Mouse (Mus musculus) neural tube, embryonic 13.5 days (tissue): ENCODE data around the gene Ces1d. TPM values are rescaled to one million over a fixed set of nuclear protein-coding genes. Genes with fewer than 3 reads are reported as not detected.
"Not testable (repeated sequence)": the region's sequence is repeated elsewhere in the genome, so short reads cannot be mapped to it uniquely, and the experiment has no call there.

ENCODE experiments used
- ATAC-seq: fragments of 200-750 bp; cut with Nextera tagmentation; 2 replicates; pipeline ENCODE4 v1.8.0; 2017; ENCODE audit warnings: low read depth, mild to moderate bottlenecking, moderate TSS enrichment, moderate library complexity
- H3K27ac ChIP-seq: fragments of 300-500 bp; sonication (generic); replicated peaks from 2 replicates; pipeline ENCODE4 v1.5.1; 2015; ENCODE audit warnings: moderate library complexity, mild to moderate bottlenecking, inconsistent platforms
- H3K27me3 ChIP-seq: fragments of 300-500 bp; sonication (generic); 2 replicates; pipeline ENCODE4 v1.6.1; 2015; ENCODE audit warnings: mild to moderate bottlenecking, inconsistent platforms
- H3K36me3 ChIP-seq: fragments of 300-500 bp; sonication (generic); 2 replicates; pipeline ENCODE4 v1.6.1; 2015; ENCODE audit warnings: mild to moderate bottlenecking, inconsistent platforms
- H3K4me1 ChIP-seq: fragments of 300-500 bp; sonication (generic); replicated peaks from 2 replicates; pipeline ENCODE4 v1.6.1; 2015; ENCODE audit warnings: inconsistent platforms
- H3K4me2 ChIP-seq: fragments of 300-500 bp; sonication (generic); 2 replicates; pipeline ENCODE4 v1.6.1; 2015; ENCODE audit warnings: inconsistent platforms, mild to moderate bottlenecking, moderate library complexity
- H3K4me3 ChIP-seq: fragments of 300-500 bp; sonication (generic); 2 replicates; pipeline ENCODE4 v1.5.1; 2015; ENCODE audit warnings: mild to moderate bottlenecking, inconsistent platforms
- H3K9ac ChIP-seq: fragments of 300-500 bp; sonication (generic); 2 replicates; pipeline ENCODE4 v1.6.1; 2015; ENCODE audit warnings: moderate library complexity, mild to moderate bottlenecking, inconsistent platforms
- H3K9me3 ChIP-seq: fragments of 300-500 bp; sonication (generic); 2 replicates; pipeline ENCODE4 v1.6.1; 2016; ENCODE audit warnings: inconsistent platforms
- WGBS: fragments of 180-500 bp; shearing (Covaris S2); methylation state at CpG from one replicate; pipeline ENCODE4 v1.1.7; 2015; 5-methylcytosine and 5-hydroxymethylcytosine counted together
- polyA plus RNA-seq: library from polyadenylated mRNA; unstranded; fragments of >200 nt; fragmentation: Nextera tagmentation; extraction: Ambion mirVana; gene quantifications from 2 replicates; pipeline ENCODE4 v1.2.1, GENCODE M21; 2015

The Ces1d gene
- polyA plus RNA-seq, 1 experiment from 2014 or later, result 0.21 TPM

DNA sequence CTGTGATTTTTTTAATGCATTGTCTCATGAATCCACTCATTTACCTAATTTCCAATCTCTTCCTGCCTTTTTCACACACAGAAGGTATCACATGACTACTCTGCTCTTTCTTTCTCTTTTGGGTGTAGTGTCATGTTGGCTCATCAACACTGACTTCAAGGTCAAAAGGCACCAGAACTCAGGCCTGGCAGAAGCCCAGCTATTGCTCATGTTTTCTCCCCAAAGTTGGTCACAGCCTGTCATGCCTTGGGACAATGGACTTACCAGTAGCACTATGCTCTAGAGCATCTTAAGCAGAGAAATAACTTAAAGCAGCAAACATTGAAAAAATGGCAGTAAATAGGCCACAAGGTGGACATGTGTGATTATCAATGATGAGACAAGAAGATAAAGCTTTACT lies 13.5 kb upstream of the Ces1d start:
- H3K9me3 ChIP-seq, result no peaks in the 10 kb centered on the region
- no peaks in the 10 kb centered on the region for H3K27me3 ChIP-seq
- H3K36me3 ChIP-seq, result no peaks in the 10 kb centered on the region
- no peak overlapping the region for H3K9ac ChIP-seq
- no peaks in the 10 kb centered on the region for H3K4me1 ChIP-seq
- no peak for ATAC-seq
- H3K4me2 ChIP-seq, result no peak overlapping the region
- no peak overlapping the region for H3K4me3 ChIP-seq
- no peak overlapping the region for H3K27ac ChIP-seq

DNA sequence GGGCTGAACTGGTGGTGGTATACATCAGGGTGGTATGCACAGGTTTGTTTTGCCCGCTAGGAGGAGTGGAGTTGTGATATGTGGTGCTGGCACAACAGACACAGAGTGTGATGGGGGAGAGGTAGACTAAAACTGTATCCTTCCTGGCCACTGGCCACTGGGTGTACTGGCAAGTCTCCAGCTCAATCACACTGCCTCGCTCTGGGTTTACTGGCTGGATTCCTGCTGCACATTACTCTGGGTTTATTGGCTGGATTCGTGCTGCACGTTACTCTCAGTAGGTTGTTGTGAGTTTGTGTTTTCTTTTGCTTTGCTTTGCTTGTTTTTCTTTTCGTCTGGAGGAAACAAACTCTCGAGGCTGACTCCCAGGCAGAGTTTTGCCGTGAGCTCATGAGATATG lies 1.5 kb upstream of the Ces1d start:
- H3K27ac ChIP-seq, H3K4me2 ChIP-seq, H3K4me3 ChIP-seq, H3K36me3 ChIP-seq, ATAC-seq, H3K27me3 ChIP-seq, H3K9me3 ChIP-seq, H3K9ac ChIP-seq, H3K4me1 ChIP-seq: not testable (repeated sequence)
- 73% methylated on average over 7 of the region's 7 CpGs for WGBS

DNA sequence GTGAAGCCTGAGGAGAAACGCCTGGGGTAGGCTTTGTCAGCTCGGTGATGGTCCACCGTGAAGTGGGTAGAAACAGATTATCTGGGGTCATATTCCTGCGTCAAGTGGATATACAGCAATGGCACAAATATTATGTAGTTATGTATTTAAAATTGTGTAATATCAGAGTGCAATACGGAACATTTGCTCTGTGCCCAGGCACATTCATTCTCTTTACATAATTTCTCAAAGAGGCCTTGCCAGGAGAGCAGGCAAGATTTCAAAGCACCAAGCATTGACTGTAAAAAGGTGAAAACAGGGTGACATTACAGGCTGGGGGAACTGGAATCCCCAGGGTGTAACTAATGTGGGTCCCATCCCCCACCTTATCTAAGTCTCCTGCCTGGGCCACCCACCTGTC lies 1.2 kb downstream of the Ces1d start:
- no peaks in the 10 kb centered on the region for H3K4me1 ChIP-seq
- no peaks in the 10 kb centered on the region for H3K27me3 ChIP-seq
- no peaks in the 10 kb centered on the region for H3K9me3 ChIP-seq
- ATAC-seq, result no peak
- no peak overlapping the region for H3K4me3 ChIP-seq
- no peaks in the 10 kb centered on the region for H3K36me3 ChIP-seq
- no peak overlapping the region for H3K27ac ChIP-seq
- whole genome bisulfite sequencing, result 89% methylated on average over 5 of the region's 5 CpGs
- no peak overlapping the region for H3K4me2 ChIP-seq
- H3K9ac ChIP-seq, result no peak overlapping the region

DNA sequence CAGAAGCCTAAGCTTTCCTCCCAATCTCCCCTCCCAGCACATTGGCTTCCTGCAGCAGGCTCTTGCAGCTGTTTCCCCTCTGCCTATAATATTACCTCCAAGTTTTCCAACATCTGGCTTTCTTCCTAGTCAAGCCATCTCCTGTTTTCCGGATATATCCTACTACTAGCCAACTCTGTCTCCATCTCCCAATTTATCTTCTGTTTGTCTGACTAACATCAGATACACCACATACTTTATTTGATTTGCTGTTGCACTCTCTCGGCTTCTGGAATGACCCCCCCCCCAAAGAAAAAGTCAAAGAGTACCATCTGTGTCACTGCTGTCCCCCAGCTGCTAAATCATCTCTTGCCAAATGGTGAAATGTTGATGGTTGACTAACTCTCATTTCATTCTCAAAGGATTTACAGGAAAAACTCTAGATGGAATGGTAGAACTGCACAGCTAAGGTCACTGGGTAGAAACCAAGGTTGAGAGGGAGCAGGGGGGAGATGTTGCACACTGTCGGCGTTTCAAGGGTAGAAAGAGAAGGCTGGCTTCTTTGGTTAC lies 17.0 kb downstream of the Ces1d start:
- Histone ChIP-seq H3K27ac (no peak overlapping the region), H3K4me1 (no peaks in the 10 kb centered on the region), H3K9me3 (no peaks in the 10 kb centered on the region), H3K9ac (no peak overlapping the region), H3K27me3 (no peaks in the 10 kb centered on the region), H3K4me2 (no peak overlapping the region), H3K4me3 (no peak overlapping the region), H3K36me3 (no peaks in the 10 kb centered on the region)
- no peak for ATAC-seq
- 88% methylated on average over 4 of the region's 4 CpGs for WGBS

DNA sequence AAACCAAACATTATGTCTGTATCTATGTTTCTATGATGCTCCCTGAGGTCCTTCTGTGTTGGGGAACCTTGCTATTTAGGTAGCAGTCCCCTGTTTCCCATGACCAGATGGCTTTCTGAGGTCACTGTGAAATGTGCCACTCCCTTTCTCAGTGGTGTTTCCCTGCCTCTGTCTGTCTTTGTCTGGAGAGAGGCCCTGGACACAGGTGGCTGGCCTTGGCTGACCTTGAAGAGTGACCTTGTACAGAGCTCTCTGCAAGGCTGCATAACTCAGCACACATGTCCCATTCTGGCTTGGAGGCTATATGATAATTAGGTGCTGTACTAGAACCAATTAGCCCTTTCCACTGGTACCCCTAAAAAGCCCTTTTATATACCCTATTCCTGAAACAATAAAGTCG lies 21.0 kb downstream of the Ces1d start:
- H3K4me2 ChIP-seq, result no peak overlapping the region
- ATAC-seq, result no peak
- no peak overlapping the region for H3K27ac ChIP-seq
- no peaks in the 10 kb centered on the region for H3K27me3 ChIP-seq
- H3K4me3 ChIP-seq, result no peak overlapping the region
- no peaks in the 10 kb centered on the region for H3K36me3 ChIP-seq
- H3K9ac ChIP-seq, result no peak overlapping the region
- no peaks in the 10 kb centered on the region for H3K9me3 ChIP-seq
- WGBS, result 32% methylated on average over 1 of the region's 1 CpGs
- no peaks in the 10 kb centered on the region for H3K4me1 ChIP-seq

DNA sequence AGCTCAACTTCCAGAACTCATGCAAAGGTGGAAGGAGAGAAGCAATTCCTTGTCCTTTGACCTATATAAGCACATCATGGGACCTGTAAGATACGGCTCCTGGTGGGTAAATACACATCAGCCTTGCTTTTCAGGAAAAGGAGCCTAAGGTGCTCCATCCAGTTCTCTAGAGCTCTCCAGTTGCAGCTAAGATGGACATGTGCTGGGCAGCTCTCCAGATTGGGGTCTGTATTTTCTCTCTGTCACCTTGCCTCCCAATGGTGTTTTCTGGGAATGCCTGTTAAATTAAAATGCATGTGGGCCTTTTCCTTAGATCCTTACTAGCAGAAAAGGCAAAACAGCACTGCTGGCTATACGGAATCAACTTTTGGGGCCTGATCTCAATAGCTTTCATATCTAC lies 23.1 kb downstream of the Ces1d start:
- Histone ChIP-seq H3K9me3 (no peaks in the 10 kb centered on the region), H3K4me3 (no peak overlapping the region), H3K27me3 (no peaks in the 10 kb centered on the region), H3K9ac (no peak overlapping the region), H3K27ac (no peak overlapping the region), H3K4me1 (no peaks in the 10 kb centered on the region), H3K4me2 (no peak overlapping the region), H3K36me3 (no peaks in the 10 kb centered on the region)
- 97% methylated on average over 2 of the region's 2 CpGs for WGBS
- no peak for ATAC-seq

DNA sequence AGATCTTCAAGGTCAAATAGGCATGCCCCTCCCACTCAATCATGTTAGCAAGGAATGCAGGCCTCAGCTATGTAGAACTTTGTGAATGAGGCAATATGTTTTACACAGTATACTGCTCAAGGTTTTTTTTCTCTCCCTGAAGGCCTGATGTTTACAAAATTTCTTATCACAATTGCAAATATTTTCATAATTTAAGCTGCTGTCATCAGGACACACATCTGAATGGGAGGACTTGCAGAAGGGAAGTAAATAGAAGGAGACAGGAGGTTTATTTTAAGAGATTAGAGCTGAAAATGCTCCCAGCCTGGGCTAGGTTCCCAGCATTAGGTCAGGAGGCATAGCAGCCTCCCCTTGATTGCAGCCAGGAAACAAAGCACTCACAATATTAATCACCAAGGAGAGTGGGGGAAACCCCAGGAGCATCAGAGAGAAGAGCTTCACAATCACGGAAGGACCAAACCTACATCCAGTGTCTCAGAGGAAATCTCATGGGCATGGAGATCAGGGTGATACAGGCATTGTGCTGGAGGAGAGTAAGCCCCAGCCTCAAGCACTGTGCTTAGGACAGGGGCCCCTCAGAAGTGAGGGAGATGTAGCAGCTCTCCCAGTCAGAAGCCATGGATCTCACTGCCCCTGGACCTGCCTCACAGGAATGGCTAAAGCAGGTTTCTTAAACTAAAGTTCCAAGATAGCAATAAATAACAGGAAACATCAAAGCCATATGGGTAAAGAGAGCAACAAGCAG lies 25.6 kb downstream of the Ces1d start:
- H3K9me3 ChIP-seq, result no peaks in the 10 kb centered on the region
- no peaks in the 10 kb centered on the region for H3K36me3 ChIP-seq
- H3K27ac ChIP-seq, result no peak overlapping the region
- H3K9ac ChIP-seq, result no peak overlapping the region
- no peak overlapping the region for H3K4me2 ChIP-seq
- no peaks in the 10 kb centered on the region for H3K4me1 ChIP-seq
- 48% methylated on average over 1 of the region's 1 CpGs for WGBS
- no peaks in the 10 kb centered on the region for H3K27me3 ChIP-seq
- ATAC-seq, result no peak
- H3K4me3 ChIP-seq, result no peak overlapping the region

DNA sequence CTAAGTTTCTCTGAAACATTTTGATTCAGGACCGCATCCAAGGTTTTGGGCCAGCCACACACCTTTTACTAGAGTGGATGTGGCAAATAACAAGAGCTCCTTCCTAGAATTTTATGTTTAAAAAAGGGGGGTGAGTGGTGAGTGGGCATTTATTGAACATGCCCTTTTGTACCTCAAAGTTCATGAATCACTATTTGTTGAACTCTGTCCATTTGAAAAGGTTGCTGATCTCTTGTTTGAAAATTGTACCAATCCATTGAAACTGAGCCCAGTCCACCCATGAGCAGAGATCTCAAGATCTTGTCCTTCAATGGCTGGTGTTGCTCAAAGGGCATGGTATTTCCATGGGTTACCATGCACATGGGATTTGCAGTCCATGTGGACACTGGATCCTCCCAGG lies 34.3 kb downstream of the Ces1d start:
- H3K9me3 ChIP-seq, result no peaks in the 10 kb centered on the region
- no peaks in the 10 kb centered on the region for H3K4me1 ChIP-seq

DNA sequence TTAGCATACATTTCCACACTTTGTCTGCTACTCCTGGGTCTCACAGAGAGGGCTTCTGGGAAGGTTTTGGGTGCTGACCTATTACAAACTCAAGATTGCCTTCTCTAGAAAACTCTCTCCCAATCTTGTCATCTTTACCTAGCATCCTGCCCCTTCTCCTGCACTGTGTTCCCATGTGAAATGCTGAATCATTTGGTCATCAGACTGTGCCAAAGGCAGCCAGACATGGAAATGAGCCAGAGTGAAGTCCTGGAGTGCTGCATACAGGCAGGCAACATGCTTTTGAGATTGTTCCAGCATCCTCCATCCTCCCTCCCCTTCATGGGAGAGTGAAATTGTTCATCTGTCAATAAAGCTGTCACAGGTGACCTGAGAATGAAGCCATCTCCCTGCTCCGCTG lies 46.2 kb downstream of the Ces1d start:
- H3K4me3 ChIP-seq, result no peak overlapping the region
- H3K27ac ChIP-seq, result no peak overlapping the region
- 100% methylated on average over 1 of the region's 1 CpGs for WGBS
- no peaks in the 10 kb centered on the region for H3K4me1 ChIP-seq
- H3K9me3 ChIP-seq, result no peaks in the 10 kb centered on the region
- no peak for ATAC-seq
- H3K36me3 ChIP-seq, result no peaks in the 10 kb centered on the region
- H3K9ac ChIP-seq, result no peak overlapping the region
- no peak overlapping the region for H3K4me2 ChIP-seq
- no peaks in the 10 kb centered on the region for H3K27me3 ChIP-seq

More for the DNA sequence above, 34.3 kb downstream of the Ces1d start:
- WGBS, result 82% methylated on average over 1 of the region's 1 CpGs
- H3K27ac ChIP-seq, result no peak overlapping the region
- H3K4me3 ChIP-seq, result no peak overlapping the region
- H3K4me2 ChIP-seq, result no peak overlapping the region
- no peak overlapping the region for H3K9ac ChIP-seq
- H3K36me3 ChIP-seq, result no peaks in the 10 kb centered on the region
- no peak for ATAC-seq
- no peaks in the 10 kb centered on the region for H3K27me3 ChIP-seq

DNA sequence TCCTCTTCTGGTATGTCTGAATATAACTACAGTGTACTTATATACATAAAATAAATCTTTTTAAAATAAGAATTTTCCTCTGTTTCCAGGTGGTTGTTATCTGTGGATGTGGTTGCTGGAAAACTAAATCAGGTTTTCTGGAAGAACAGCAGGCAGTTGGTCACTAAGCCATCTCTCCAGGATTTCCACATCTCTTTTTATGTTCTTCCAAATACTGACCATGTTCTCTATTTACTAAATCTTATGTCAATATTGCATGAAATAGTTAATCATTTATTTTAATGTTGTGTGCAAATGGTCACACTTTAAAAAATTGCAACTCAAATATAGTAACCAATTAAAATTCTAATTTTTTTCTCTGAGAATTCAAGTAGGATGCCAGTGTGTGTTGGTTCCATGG lies 50.3 kb downstream of the Ces1d start:
- no peak overlapping the region for H3K9ac ChIP-seq
- no peak overlapping the region for H3K4me3 ChIP-seq
- no peaks in the 10 kb centered on the region for H3K27me3 ChIP-seq
- ATAC-seq, result no peak
- H3K27ac ChIP-seq, result no peak overlapping the region
- no peak overlapping the region for H3K4me2 ChIP-seq
- no peaks in the 10 kb centered on the region for H3K36me3 ChIP-seq
- H3K4me1 ChIP-seq, result no peaks in the 10 kb centered on the region
- H3K9me3 ChIP-seq, result no peaks in the 10 kb centered on the region

DNA sequence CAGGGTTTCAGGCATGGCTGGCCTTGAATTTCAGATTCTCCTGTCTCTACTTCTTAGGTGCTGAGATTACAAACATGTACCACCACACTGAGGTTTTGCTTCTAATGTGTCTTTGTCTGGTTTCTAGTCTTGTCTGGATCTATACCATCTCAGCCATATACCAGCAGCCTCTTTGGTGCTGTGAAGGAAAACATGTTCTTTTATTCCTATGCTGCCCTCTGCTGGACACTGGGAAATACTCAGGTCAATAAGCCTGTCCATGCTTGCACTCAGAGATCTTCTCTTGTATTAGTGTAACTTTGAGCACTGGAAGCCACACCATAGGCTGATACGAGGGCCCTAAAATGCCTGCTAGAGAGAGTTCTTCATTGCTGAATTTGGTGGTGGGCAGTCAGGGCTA lies 56.9 kb downstream of the Ces1d start:
- H3K36me3 ChIP-seq, result no peaks in the 10 kb centered on the region
- H3K4me2 ChIP-seq, result no peak overlapping the region
- no peaks in the 10 kb centered on the region for H3K4me1 ChIP-seq
- no peak for ATAC-seq
- no peak overlapping the region for H3K27ac ChIP-seq
- no peaks in the 10 kb centered on the region for H3K9me3 ChIP-seq
- no peak overlapping the region for H3K4me3 ChIP-seq
- H3K9ac ChIP-seq, result no peak overlapping the region
- 47% methylated on average over 1 of the region's 1 CpGs for WGBS
- no peaks in the 10 kb centered on the region for H3K27me3 ChIP-seq

DNA sequence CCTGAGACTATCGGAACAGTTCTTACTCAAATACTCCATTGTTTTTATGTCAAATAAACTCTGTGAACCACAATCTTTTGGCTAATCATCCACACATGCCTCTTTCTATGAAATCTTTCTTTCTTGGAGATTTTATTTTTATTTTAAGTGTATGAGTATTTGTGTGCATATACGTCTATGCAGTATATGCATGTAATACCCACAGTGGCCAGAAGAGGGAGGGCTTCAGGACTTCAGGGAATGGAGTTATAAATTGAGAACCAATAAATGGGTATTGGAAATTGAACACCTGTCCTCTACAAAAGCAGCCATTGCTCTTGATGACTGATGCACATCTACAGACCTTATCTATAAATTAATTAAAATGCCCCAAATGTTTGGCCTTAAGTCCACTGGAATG lies 65.4 kb downstream of the Ces1d start:
- Histone ChIP-seq H3K36me3 (no peaks in the 10 kb centered on the region), H3K9ac (no peak overlapping the region), H3K27ac (no peak overlapping the region), H3K4me3 (no peak overlapping the region), H3K27me3 (no peaks in the 10 kb centered on the region), H3K9me3 (no peaks in the 10 kb centered on the region), H3K4me1 (no peaks in the 10 kb centered on the region), H3K4me2 (no peak overlapping the region)
- 96% methylated on average over 2 of the region's 2 CpGs for WGBS
- ATAC-seq, result no peak
